Mouse (Mus musculus): ENCODE results near the gene Fam76b. TPM values are rescaled to one million over a fixed set of nuclear protein-coding genes. Genes with fewer than 3 reads are reported as not detected.

Gene Fam76b
- total and polyA plus RNA-seq, 2 experiments from 2014 or later: 14.0 to 24.9 TPM

DNA sequence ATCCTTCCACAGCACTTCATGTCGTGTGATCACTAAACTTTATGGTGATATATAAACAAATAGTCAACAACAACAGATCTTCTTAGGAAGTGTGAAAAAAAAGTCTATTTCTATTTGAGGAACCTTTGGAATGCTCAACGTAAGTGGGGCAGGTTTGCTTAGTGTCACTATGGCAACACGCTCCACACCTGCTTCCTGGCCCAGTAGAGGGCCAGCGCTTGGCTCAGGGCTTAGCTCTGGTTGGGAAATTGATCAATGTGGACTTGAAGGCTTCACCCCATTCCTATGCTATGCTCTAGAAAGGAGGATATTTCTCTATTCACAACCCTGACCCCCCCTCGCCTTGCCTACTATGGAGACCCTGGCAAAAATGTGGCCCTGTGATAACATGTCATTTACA, 62.7 kb downstream of the Fam76b start:
- DNase-seq (ENCODE audit: low spot score): peak; percentile 48
- Histone ChIP-seq H3K9me3 (ENCODE audit: low read length) (no peaks in the 10 kb centered on the region), H3K9ac (replicated peaks; ENCODE audit: low read length, poor library complexity, severe bottlenecking) (no peak overlapping the region), H3K4me2 (ENCODE audit: low read depth, low read length, poor library complexity, severe bottlenecking) (no peak overlapping the region), H3K27ac (ENCODE audit: low read depth, low read length) (no peak overlapping the region), H3K4me1 (ENCODE audit: insufficient read depth, low read length) (no peaks in the 10 kb centered on the region), H3K36me3 (ENCODE audit: insufficient read depth, low read length) (no peaks in the 10 kb centered on the region), H3K4me3 (ENCODE audit: low read depth, low read length) (no peak overlapping the region), H3K27me3 (ENCODE audit: insufficient read depth, low read length) (no peaks in the 10 kb centered on the region)
- peak; percentile 79 for ATAC-seq (ENCODE audit: low FRiP score)
- no peak for TF ChIP-seq CTCF (IDR thresholded peaks at IDR 0.05)
- 51% methylated on average over 5 of the region's 5 CpGs for WGBS

DNA sequence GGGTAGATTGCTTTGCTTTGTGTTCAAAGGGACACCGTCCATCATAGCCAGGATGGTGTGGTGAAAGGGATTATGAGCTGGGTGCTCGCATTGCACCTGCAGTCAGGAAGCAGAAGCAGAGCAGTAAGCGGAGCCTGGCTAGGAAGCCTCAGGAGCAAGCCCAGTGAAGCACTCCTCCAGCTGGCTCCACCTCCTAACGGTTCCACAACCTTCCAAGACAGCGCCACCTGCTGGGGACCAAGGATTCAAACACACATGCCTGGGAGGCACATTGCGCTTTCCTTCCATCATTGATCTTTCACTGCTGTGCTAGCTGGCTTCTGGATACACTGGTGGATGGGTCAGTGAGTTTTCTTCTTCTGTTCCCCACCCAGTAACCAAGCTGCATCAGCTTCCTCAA, 64.4 kb downstream of the Fam76b start:
- Histone ChIP-seq H3K9me3 (ENCODE audit: low read length) (no peaks in the 10 kb centered on the region), H3K4me3 (ENCODE audit: low read depth, low read length) (no peak overlapping the region), H3K27ac (ENCODE audit: low read depth, low read length) (no peak overlapping the region), H3K27me3 (ENCODE audit: insufficient read depth, low read length) (no peaks in the 10 kb centered on the region), H3K4me2 (ENCODE audit: low read depth, low read length, poor library complexity, severe bottlenecking) (no peak overlapping the region), H3K4me1 (ENCODE audit: insufficient read depth, low read length) (peaks cover 3% of the 10 kb centered on the region; the same call in 1 of the 2 replicates), H3K36me3 (ENCODE audit: insufficient read depth, low read length) (no peaks in the 10 kb centered on the region), H3K9ac (replicated peaks; ENCODE audit: low read length, poor library complexity, severe bottlenecking) (no peak overlapping the region)
- peak; percentile 48 for TF ChIP-seq CTCF (IDR thresholded peaks at IDR 0.05)
- ATAC-seq (ENCODE audit: low FRiP score) (no peak), DNase-seq (ENCODE audit: low spot score) (no peak)
- 89% methylated on average over 6 of the region's 6 CpGs for WGBS

DNA sequence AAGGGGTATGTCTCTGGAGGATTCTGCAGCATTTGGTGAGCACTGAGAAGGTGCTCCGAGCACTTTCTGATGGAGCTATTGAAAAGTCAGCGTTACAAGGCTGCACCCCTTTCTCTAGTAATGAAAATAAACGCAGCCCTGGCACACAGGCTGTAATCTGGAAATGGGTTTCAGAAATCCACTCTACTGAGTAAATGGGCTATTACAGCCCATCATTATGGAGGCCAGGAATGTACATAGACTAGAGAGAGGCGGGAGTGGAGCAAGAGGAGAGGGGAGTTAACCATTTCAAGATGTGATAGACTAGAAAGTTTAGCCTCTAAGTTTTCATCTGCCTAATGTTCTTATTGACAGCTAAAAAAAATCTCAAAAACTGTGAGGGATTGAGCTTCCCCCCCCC, 65.5 kb downstream of the Fam76b start:
- no peak for ATAC-seq (ENCODE audit: low FRiP score)
- peaks cover 3% of the 10 kb centered on the region; the same call in 1 of the 2 replicates for H3K4me1 ChIP-seq (ENCODE audit: insufficient read depth, low read length)
- 75% methylated on average over 4 of the region's 4 CpGs for WGBS
- no peak overlapping the region for H3K27ac ChIP-seq (ENCODE audit: low read depth, low read length)
- no peaks in the 10 kb centered on the region for H3K9me3 ChIP-seq (ENCODE audit: low read length)
- no peak overlapping the region for H3K4me3 ChIP-seq (ENCODE audit: low read depth, low read length)
- DNase-seq (ENCODE audit: low spot score): no peak
- H3K4me2 ChIP-seq (ENCODE audit: low read depth, low read length, poor library complexity, severe bottlenecking): no peak overlapping the region
- no peak overlapping the region for H3K9ac ChIP-seq (replicated peaks; ENCODE audit: low read length, poor library complexity, severe bottlenecking)
- no peaks in the 10 kb centered on the region for H3K36me3 ChIP-seq (ENCODE audit: insufficient read depth, low read length)
- H3K27me3 ChIP-seq (ENCODE audit: insufficient read depth, low read length): no peaks in the 10 kb centered on the region
- TF ChIP-seq CTCF (IDR thresholded peaks at IDR 0.05): no peak

DNA sequence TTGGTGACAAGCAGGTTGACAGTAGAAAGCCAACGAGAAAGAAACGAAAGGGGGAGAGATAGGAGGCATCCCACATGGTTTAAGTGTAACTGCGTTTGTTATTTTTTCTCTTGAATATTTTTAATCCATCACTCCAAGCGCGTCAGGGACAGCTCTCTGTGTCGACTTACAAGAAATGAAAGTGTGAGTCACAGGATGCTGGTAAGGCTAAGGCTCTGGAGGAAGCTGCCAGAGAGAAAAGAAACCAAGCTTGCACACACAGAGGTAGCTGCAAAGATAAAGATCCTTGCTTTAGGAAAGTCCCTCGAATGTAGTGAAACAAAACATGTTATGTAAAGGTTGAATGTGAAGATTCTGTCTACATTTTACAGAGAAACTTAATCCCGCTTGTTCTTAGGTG, 67.0 kb downstream of the Fam76b start:
- ATAC-seq (ENCODE audit: low FRiP score) (no peak), DNase-seq (ENCODE audit: low spot score) (no peak)
- Histone ChIP-seq H3K9me3 (ENCODE audit: low read length) (no peaks in the 10 kb centered on the region), H3K9ac (replicated peaks; ENCODE audit: low read length, poor library complexity, severe bottlenecking) (no peak overlapping the region), H3K36me3 (ENCODE audit: insufficient read depth, low read length) (no peaks in the 10 kb centered on the region), H3K27me3 (ENCODE audit: insufficient read depth, low read length) (no peaks in the 10 kb centered on the region), H3K4me3 (ENCODE audit: low read depth, low read length) (no peak overlapping the region), H3K4me2 (ENCODE audit: low read depth, low read length, poor library complexity, severe bottlenecking) (no peak overlapping the region), H3K27ac (ENCODE audit: low read depth, low read length) (no peak overlapping the region), H3K4me1 (ENCODE audit: insufficient read depth, low read length) (peaks cover 8% of the 10 kb centered on the region; the same call in 1 of the 2 replicates)
- no peak for TF ChIP-seq CTCF (IDR thresholded peaks at IDR 0.05)
- WGBS: 73% methylated on average over 8 of the region's 8 CpGs

DNA sequence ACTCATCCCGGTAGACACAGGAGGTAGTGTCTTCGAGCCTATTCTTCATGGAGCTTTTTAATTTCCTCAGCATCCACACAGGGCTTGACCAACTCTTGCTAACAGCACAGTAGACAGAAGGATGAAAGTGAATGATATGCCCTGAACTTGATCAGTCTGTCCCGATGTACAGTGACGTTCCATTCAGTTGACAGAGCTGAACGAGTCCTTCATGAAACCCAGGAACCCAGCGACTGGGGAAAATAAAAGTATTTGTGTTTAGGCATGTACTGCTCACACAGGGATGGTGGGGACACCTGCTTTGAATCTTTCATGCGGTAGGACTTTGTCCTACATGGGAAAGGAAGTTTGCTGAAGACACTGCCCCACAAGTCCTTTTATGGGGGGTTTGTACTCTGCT, 67.4 kb downstream of the Fam76b start:
- Histone ChIP-seq H3K36me3 (ENCODE audit: insufficient read depth, low read length) (no peaks in the 10 kb centered on the region), H3K27me3 (ENCODE audit: insufficient read depth, low read length) (no peaks in the 10 kb centered on the region), H3K9ac (replicated peaks; ENCODE audit: low read length, poor library complexity, severe bottlenecking) (no peak overlapping the region), H3K4me1 (ENCODE audit: insufficient read depth, low read length) (peaks cover 8% of the 10 kb centered on the region; the same call in 1 of the 2 replicates), H3K4me2 (ENCODE audit: low read depth, low read length, poor library complexity, severe bottlenecking) (no peak overlapping the region), H3K4me3 (ENCODE audit: low read depth, low read length) (no peak overlapping the region), H3K27ac (ENCODE audit: low read depth, low read length) (no peak overlapping the region), H3K9me3 (ENCODE audit: low read length) (no peaks in the 10 kb centered on the region)
- ATAC-seq (ENCODE audit: low FRiP score): no peak
- 90% methylated on average over 7 of the region's 7 CpGs for WGBS
- DNase-seq (ENCODE audit: low spot score): no peak
- TF ChIP-seq CTCF (IDR thresholded peaks at IDR 0.05): no peak

DNA sequence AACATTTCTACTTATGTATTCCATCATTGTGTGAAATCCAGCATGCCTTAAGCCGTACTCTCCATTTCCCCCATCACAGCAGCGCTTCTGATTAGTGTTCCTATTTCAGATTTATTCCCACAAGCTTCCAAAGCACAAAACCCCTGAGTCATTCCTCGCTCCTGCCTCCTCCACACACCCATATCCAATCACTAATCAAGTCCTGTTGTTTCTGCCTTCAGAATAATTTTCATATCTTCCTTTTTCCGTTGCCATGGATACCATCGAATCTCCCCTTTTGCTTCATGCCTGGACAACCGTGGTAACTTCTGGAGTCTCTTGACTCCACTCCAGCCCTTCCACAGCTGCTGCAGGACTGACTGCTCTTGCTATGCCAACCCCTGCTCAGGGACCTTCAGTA, 68.5 kb downstream of the Fam76b start:
- H3K9me3 ChIP-seq (ENCODE audit: low read length): no peaks in the 10 kb centered on the region
- peak overlapping the region; percentile 83 for H3K27ac ChIP-seq (ENCODE audit: low read depth, low read length)
- H3K36me3 ChIP-seq (ENCODE audit: insufficient read depth, low read length): no peaks in the 10 kb centered on the region
- H3K9ac ChIP-seq (replicated peaks; ENCODE audit: low read length, poor library complexity, severe bottlenecking): no peak overlapping the region
- no peak for TF ChIP-seq CTCF (IDR thresholded peaks at IDR 0.05)
- DNase-seq (ENCODE audit: low spot score): peak; percentile 56
- 29% methylated on average over 6 of the region's 6 CpGs for WGBS
- H3K4me2 ChIP-seq (ENCODE audit: low read depth, low read length, poor library complexity, severe bottlenecking): no peak overlapping the region
- peaks cover 8% of the 10 kb centered on the region; the same call in 1 of the 2 replicates for H3K4me1 ChIP-seq (ENCODE audit: insufficient read depth, low read length)
- H3K4me3 ChIP-seq (ENCODE audit: low read depth, low read length): no peak overlapping the region
- no peaks in the 10 kb centered on the region for H3K27me3 ChIP-seq (ENCODE audit: insufficient read depth, low read length)
- ATAC-seq (ENCODE audit: low FRiP score): peak; percentile 59

Measured in midbrain, postnatal 0 days (tissue).